Mouse (Mus musculus): ENCODE measurements around the gene 1110057P08Rik. TPM values are rescaled to one million over a fixed set of nuclear protein-coding genes. Genes with fewer than 3 reads are reported as not detected.
"Not testable (repeated sequence)": the region's sequence is repeated elsewhere in the genome, so short reads cannot be mapped to it uniquely, and the experiment has no call there.

Gene 1110057P08Rik
- not detected for total RNA-seq (2021)

DNA sequence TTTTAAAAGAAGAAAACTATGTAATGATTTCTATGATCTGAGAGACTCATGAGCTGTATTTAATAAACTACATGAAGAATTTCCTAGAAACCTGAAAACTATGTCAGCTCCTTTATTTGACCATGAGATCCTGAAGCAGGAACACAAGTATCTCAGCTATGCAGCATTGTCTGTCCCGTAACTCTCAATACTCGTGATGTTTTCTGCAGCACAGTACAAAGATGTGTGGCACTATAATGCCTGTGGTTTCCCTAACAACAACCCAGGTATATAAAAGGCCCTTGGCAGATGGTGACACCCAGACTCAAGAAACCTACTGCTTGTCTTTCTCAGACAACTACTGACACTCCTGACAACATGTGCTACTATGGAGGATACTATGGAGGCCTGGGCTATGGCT lies at the start of gene 1110057P08Rik:
Gene 1110057P08Rik, plus strand, starts transcription at position 301 of the 400 bp plus-strand sequence.
- DNase-seq (ENCODE audit: low spot score in 2 of 2) = no peak
- intact Hi-C loops (cut with DNase I) = no loop called here

DNA sequence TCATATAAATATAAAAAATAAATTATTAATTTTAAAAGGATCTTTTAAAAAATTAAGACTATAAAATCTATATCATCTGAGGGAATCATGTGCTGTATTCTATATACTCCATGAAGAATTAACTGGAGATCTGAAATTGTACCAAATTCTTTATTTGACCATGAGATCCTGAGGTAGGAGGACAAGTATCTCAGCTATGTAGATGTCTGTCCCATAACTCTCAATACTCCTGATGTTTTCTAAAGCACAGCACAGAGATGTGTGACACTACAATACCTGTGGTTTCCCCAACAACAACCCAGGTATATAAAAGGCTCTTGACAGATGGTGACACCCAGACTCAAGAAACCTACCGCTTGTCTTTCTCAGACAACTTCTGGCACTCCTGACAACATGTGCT lies 34.0 kb upstream of the 1110057P08Rik start, which contains the start of gene Gm6358:
Gene Gm6358, plus strand, starts transcription at position 301 of the 400 bp plus-strand sequence.
- no peak for DNase-seq (ENCODE audit: low spot score in 2 of 2)
- intact Hi-C loops (cut with DNase I) = no loop called here

DNA sequence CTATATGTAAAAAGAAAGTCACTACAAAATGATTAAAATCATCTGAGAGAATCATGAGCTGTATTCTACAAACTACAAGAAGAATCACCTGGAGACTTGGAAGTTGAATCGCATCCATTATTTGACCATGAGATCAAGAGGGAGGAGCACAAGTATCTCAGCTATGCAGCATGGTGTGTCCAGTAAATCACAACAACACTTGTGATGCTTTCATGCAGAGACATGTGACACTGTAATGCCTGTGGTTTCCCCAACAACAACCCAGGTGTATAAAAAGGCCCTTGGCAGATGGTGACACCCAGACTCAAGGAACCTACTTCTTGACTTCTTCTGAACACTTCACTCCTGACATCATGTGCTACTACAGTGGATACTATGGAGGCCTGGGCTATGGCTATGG lies 23.7 kb upstream of the 1110057P08Rik start, which contains the start of gene Gm10061:
Gene Gm10061, plus strand, starts transcription at position 301 of the 400 bp plus-strand sequence.
- intact Hi-C loops (cut with DNase I) = no loop called here
- no peak for DNase-seq (ENCODE audit: low spot score in 2 of 2)

DNA sequence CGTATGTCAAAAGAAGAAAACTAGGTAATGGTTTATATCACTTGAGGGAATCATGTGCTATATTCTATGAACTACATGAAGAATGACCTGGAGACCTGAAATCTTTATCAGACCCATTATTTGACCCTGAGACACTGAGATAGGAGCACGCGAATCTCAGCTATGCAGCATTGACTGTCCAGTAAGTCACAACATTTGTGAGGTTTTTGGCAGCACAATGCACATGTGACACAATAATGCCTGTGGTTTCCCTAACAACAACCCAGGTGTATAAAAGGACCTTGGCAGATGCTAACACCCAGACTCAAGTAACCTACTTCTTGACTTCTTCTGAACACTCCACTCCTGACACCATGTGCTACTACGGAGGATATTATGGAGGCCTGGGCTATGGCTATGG lies 16.9 kb upstream of the 1110057P08Rik start, which contains the start of gene Gm9789:
Gene Gm9789, plus strand, starts transcription at position 301 of the 400 bp plus-strand sequence.
- intact Hi-C loops (cut with DNase I) = no loop called here
- DNase-seq (ENCODE audit: low spot score in 2 of 2) = no peak

DNA sequence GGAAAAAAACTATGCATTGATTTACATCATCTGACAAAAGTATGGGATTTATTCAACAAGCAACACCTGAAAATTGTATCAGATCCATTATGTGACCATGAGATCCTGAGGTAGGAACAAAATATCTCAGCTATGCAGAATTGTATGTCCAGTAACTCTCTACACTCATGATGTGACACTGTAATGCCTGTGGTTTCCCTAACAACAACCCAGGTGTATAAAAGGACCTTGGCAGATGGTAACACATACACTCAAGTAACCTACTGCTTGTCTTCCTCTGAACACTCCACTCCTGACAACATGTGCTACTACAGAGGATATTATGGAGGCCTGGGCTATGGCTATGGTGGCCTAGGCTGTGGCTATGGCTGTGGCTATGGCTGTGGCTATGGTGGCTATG lies 5.3 kb upstream of the 1110057P08Rik start, which contains the start of gene Gm7735:
Gene Gm7735, plus strand, starts transcription at position 301 of the 400 bp plus-strand sequence.
- intact Hi-C loops (cut with DNase I); DNase-seq (ENCODE audit: low spot score in 2 of 2): not testable (repeated sequence)

DNA sequence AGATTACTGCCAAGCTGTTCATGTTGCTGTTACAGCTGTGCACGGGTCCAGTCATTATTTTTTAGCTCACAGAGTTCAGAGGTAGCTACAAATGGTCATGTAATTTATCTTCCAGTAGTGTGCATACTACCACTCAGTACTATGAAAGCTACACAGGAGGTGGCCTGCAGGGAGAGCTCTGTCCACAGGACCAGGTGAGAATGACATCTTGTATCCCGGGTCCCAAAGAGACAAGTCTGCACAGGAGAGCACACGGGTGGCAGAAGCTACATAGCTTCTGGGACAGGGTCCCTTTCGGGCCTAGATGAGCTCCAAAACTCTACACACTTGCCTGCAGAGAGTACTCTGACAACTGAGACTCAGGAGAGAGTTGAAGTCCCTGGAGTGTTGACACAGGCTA lies 14.1 kb downstream of the 1110057P08Rik start:
- intact Hi-C loops (cut with DNase I) = no loop called here

DNA sequence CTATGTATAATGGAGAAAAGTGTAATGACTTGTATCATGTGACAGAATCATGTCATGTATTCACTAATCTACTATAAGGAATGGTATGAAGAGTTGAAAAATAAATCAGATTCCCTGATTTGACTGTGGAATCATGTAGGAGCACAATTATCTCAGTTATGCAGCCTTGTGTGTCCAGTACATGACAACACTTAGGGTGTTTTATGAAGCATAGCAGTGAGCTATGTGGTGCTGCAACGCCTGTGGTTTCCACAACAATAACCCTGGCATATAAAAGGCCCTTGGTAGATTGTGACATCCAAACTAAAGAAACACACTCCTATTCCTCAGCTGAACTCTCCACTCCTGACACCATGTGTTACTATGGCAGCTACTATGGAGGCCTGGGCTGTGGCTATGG lies 31.0 kb downstream of the 1110057P08Rik start, which contains the start of gene Krtap20-2:
Gene Krtap20-2, plus strand, starts transcription at position 301 of the 400 bp plus-strand sequence.
- intact Hi-C loops (cut with DNase I) = no loop called here

More for the DNA sequence above, 14.1 kb downstream of the 1110057P08Rik start:
- DNase-seq (ENCODE audit: low spot score in 2 of 2) = no peak

More for the DNA sequence above, 31.0 kb downstream of the 1110057P08Rik start, which contains the start of gene Krtap20-2:
- no peak for DNase-seq (ENCODE audit: low spot score in 2 of 2)

Other genes with a start within 250 kb of the 1110057P08Rik start
- not detected for gene Krtap19-9b, start 242.5 kb upstream of the 1110057P08Rik start, total RNA-seq (2021)
- not detected for gene Krtap16-3, start 211.9 kb upstream of the 1110057P08Rik start, total RNA-seq (2021)
- not detected for gene Krtap22-2, start 164.0 kb upstream of the 1110057P08Rik start, total RNA-seq (2021)
- not detected for gene Gm10229, start 159.5 kb upstream of the 1110057P08Rik start, total RNA-seq (2021)
- not detected for gene Krtap6-1, start 143.0 kb upstream of the 1110057P08Rik start, total RNA-seq (2021)
- not detected for gene Gm10228, start 133.3 kb upstream of the 1110057P08Rik start, total RNA-seq (2021)
- gene Krtap6-5, start 126.9 kb upstream of the 1110057P08Rik start, total RNA-seq (2021) = not detected
- not detected for gene 1110025L11Rik, start 110.7 kb upstream of the 1110057P08Rik start, total RNA-seq (2021)
- gene Krtap6-3, start 90.7 kb upstream of the 1110057P08Rik start, total RNA-seq (2021) = not detected
- gene Gm6358, start 33.9 kb upstream of the 1110057P08Rik start, total RNA-seq (2021) = not detected
- not detected for gene Gm10061, start 23.6 kb upstream of the 1110057P08Rik start, total RNA-seq (2021)
- gene Gm9789, start 16.8 kb upstream of the 1110057P08Rik start, total RNA-seq (2021) = not detected
- not detected for gene Gm7735, start 5.2 kb upstream of the 1110057P08Rik start, total RNA-seq (2021)
- gene Krtap20-2, start 31.1 kb downstream of the 1110057P08Rik start, total RNA-seq (2021) = not detected
- gene Krtap21-1, start 229.1 kb downstream of the 1110057P08Rik start, total RNA-seq (2021) = not detected
- gene Krtap6-2, start 245.4 kb downstream of the 1110057P08Rik start, total RNA-seq (2021) = not detected

Measured in left cerebral cortex, postnatal 25 days (tissue).